Mouse (Mus musculus) brain, embryonic 18.5 days (tissue): ENCODE measurements around the gene Myg1.

Experiments used
- DNase-seq: peaks from one replicate; pipeline ENCODE4 v3.0.0-alpha.2; 2012; ENCODE audit warnings: low read depth, low spot score

Gene Myg1

GRCm38 (mm10) chr15:102381575-102381974, 50.1 kb downstream of the Myg1 start:
- DNase-seq: no peak

- DNase-seq: no peak
Measured at GRCm38 (mm10) chr15:102383671-102384070, 52.2 kb downstream of the Myg1 start.

DNA sequence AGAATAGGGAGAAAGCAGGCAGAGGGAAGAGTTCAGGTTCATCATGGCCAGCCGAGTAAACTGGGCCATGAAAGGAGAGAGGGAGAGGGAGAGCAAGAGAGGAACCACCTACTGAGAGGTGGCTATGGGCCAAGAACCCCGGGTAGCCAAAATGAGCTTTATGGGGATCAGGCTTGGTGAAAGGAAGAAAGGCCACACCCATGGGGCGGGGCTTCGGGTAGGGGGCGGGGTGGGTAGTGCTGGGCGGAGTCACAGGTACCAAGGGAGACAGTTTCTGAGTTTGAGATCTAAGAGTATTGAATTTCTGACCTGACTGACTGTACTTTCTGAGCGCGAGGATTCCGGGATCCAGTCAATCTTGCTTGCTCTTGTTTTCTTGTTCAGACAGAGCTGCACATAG, 55.1 kb downstream of the Myg1 start:
- DNase-seq: no peak
